Mouse (Mus musculus) urinary bladder, postnatal 36 days (tissue): ENCODE results near the gene Emp3.
"Not testable (repeated sequence)": the region's sequence is repeated elsewhere in the genome, so short reads cannot be mapped to it uniquely, and the experiment has no call there.

Source experiments
- DNase-seq, 2 experiments: peaks; one replicate each; pipeline ENCODE4 v3.0.0; 2022; ENCODE audit warnings: low spot score in 2 of 2, mixed read lengths in 1 of 2

The Emp3 gene

DNA sequence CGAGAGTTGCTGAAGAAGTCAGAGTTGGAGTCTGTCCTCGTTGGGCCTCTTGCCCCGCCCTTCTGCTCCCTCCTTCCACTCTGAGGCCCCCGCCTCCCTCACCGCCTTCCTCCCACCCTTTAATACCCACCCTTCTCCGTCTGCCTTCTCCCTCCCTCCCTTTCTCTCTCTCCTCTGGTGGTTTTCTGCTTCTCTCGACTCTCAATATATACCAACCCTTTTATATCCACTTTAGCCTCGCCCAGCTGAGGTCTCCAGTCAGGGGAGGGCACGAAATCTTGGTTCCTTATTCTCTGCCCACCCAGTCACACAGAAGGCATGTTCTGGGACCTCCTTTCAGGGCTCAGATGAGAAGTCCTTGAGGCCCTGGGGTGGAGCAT lies at the start of gene Emp3:
Gene Emp3, minus strand, starts transcription at position 163 of the 380 bp plus-strand sequence.
- peak in 1 of 2 experiments; percentile 62 for DNase-seq

DNA sequence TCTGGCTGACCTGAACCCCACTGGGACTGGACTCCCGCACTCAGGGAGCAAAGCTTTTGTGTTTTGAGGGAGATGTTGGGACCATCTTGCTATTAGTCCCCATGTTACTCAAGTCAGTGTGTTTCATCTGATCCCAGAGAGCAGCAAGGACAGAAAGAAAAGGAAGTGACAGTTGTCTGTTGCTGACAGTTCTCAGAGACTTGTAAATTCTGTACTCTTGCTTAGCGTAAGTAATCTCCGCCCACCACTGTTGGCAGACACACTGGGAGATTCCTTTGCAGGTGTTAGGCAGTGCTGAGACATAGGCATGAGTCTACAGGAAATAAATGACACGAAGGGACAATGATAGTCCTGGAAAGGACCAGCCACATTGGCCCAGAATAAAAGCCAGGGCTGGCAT lies 35.4 kb upstream of the Emp3 start:
- DNase-seq = no peak

DNA sequence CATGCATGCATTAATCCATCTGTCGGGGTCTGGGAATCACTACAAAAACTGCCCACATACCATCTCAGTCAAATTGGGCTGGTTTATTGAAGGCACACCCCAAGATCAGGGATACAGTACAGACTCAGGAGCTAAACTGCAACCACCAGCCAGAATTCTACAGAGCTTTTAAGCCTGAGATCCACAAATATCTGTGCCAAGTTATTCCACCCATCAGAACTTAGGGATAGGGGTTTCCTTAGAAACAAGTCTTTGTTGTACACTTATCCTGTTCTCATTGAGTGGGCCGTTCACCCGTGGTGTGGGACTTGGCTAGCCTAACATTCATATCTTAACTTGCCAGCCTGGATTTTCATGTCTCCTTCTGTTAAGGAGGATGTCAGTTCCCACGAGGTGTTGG lies 27.9 kb upstream of the Emp3 start:
- DNase-seq = no peak

DNA sequence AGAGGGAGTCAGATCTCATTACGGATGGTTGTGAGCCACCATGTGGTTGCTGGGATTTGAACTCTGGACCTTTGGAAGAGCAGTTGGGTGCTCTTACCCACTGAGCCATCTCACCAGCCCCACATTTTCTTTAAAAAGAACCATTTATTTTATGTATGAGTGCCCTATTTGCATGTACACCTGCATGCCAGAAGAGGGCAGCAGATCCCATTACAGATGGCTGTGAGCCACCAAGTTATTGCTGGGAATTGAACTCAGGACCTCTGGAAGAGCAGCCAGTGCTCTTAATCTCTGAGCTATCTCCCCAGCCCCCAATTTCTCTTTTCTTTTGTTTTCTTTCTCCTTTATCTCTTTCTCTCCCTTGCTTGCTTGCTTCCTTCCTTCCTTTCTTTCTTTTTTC lies 22.1 kb upstream of the Emp3 start:
- DNase-seq = not testable (repeated sequence)

DNA sequence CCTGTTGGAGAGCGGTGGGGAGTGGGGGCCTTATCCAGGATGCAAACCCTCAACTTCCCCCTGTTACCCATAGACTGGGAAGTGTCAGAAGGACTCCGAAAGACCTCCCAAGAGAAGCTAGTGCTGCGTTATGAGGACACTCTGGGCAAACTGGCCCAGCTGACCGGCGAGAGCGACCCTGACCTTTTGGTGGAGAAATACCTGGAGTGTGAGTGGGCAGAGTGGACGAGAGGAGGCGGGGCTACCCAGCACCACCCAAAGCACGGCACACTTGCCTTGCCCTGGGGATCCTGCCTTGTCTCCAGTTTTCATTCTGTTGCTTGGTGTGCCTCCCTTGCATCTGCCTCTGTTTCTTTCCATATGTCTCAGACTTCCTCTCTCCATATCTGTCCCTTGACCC lies 20.8 kb upstream of the Emp3 start:
- no peak for DNase-seq

DNA sequence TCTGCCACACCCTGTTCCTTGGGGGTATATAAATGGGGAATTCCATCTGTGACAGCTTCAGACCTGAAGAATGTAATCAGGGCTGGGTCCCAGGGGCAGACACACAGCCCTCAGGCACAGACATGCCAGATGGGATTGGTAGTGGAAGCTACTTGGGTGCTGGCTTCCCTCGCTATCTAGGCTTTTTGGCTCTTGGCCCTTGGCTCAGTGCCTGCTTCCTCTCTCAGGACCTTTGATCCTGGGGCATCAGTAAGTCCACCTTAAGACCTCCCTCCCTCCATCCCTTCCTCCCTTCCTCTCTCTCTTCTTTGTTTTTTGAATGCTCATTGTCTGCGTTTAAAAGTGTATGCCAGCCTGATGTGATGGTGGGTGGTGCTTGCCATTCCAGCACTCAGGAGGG lies 18.6 kb upstream of the Emp3 start:
- no peak for DNase-seq

DNA sequence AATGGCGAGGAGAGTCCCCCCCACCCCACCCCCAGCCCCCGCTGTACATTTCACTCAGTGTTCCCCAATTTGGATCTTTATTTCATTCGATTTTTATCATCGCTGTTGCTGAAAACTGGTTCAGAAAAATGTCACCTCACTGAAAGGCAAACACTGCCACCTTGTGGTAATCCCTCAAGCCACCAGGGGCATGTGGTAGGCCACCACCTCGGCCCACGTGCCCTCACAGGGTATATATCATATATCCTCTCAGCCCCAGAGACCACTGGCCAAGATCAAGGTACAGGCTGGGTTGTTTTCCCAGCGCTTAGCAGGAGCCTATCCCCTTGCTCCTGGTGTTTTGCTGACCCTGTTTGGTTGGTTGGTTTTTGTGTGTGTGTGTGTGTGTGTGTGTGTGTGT lies 13.9 kb upstream of the Emp3 start:
- peak in 1 of 2 experiments; percentile 58 for DNase-seq

DNA sequence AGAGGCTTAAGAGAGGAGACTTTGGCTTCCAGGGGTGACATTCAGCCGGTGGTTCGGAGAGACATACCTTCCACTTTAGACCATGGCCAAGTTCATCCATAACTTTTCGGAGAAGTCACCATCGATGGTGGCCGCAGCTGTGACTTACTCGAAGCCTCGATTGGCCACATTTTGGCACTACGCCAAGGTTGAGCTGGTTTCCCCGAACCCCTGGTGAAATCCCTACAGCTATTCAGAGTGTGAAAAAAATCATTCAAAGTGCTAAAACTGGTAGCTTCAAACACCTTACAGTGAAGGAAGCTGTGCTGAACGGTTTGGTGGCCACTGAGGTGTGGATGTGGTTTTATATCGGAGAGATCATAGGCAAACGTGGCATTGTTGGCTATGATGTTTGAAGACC lies 12.6 kb upstream of the Emp3 start:
- not testable (repeated sequence) for DNase-seq

DNA sequence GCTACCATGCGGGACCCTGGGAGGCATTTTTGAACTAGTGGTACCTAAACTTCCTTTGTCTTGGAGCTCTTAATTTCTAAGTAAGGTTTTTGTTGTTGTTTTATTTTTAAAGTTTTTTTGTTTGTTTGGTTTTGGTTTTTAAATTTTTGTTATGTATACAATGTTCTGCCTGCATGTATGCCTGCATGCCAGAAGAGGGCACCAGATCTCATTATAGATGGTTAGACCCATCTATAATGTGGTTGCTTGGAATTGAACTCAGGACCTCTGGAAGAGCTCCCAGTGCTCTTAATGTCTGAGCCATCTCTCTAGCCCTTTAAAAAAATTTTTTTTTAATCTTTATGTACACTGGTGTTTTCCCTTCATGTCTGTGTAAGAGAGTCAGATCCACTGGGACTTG lies 8.5 kb upstream of the Emp3 start:
- DNase-seq = no peak

DNA sequence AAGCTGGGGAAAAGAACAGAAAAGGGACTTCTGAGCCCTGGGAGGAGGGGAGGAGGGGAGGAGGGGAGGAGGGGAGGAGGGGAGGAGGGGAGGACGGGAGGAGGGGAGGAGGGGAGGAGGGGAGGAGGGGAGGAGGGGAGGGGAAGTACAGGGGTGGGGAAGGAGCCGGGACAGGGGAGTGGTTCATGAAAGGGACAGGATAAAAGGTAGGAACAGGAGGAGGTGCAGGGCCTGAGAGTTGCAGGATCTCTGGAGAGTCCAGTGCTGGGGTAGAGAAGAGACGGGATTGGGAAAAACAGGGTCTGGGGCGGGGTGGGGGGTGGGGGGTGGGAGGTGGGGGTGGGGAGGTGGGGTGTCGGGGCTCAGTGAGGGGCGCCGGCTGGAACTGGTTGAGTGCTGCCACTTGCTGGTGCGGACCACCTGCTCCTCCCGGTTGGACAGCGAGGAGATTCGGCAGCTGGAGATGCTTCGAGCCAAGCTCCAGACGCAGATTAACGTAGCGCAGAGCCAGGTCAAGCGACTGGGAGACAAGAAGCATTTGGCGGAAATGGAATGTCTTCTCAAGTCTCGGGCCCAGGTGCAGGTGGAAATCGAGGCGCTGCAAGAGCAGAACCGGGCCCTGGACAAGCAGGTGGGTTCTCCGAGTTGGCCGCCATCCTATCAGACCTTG lies 7.6 kb upstream of the Emp3 start:
- no peak for DNase-seq

DNA sequence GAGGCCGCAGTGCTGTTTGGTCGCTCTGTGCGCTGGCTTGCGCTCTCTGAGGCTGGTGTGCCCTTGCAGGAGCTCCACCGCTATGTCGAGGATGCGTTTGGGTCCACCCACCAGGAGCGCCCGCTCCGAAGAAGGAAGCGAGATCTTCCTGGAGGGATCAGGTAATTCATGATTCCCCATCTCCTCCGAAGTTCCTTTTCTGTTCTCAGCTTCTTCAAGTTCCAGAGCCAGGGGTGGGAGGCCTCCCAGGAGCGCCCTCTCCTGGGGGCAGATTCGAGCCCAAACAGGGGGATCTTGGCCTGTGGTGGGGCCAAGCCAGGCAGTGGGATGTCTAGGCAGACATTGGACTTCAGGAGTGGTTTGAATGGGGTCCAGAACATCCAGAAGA lies 3.2 kb upstream of the Emp3 start:
- DNase-seq = no peak

DNA sequence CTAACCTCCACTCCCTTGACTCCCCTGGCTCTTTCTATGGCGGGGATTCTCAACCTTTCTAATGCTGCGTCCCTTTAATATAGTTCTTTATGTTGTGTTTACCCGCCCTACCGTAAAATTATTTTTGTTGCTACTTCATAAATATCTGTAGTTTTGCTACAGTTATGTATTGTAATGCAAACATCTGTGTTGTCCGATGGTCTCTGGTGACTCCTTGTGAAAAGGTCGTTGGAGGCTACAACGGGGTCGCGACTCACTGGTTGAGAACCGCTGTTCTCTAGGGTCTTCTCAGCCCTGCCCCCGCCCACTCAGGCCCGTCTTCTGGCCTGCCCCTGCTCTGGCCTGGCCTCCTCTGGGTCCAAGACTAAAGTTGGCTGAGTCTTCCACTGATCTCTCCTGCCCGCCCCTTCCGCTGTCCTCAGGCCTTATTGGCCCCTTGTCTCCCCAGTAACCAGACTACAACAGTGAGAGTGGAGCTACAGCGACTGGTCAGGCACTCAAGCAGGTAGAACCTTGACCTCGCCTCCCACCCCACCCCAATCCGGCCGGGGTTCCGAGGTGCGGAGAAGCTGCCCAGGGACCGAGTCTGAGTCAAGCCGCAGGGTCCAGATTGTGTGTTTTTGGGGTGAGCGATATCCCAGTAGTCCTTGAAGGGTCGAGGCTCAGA lies 2.7 kb upstream of the Emp3 start, which contains the start of gene Ccdc114:
Gene Ccdc114, plus strand, starts transcription at position 311 of the 667 bp plus-strand sequence.
- peak; percentile 49 to 79 for DNase-seq

DNA sequence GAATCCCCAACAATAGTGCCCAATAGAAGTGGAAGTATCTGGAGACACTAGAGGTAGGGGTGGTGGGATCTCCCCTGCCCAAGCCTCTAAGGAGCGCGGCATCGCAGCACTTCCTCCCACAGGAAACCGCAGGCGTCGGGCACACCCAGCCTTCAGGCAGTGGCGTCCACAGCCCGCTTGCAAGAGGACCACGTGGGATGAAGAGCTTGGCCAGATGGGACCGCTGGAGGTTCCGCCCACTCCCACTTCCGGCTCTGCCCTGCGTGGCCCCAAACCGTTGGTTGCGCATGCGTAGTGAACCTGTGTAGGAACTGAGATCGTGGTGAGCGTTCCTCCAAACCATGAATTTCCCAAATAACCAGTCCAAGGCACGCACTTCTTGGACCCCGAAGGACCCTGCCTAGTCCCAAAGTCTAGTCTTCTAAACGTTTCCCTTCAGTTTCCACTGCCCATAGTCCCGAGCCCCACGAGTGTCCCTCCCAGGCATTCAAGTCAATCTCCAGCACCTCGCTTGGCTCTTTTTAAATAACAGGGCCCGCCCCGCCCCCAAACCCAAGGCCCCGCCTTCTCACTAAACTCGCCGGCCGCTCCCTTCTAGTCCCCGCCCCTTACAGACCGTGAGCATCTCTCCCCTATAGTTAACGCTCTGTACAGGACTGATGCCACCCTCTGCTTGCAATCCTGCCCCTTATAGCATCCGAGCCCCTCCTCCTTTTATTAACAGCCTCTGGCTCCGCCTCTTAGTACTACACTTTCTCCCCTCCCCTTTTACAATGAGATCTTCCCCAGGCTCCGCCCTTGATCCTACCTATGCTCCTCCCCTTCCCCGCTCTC lies 1.9 kb upstream of the Emp3 start:
- DNase-seq = peak; percentile 90 to 95

DNA sequence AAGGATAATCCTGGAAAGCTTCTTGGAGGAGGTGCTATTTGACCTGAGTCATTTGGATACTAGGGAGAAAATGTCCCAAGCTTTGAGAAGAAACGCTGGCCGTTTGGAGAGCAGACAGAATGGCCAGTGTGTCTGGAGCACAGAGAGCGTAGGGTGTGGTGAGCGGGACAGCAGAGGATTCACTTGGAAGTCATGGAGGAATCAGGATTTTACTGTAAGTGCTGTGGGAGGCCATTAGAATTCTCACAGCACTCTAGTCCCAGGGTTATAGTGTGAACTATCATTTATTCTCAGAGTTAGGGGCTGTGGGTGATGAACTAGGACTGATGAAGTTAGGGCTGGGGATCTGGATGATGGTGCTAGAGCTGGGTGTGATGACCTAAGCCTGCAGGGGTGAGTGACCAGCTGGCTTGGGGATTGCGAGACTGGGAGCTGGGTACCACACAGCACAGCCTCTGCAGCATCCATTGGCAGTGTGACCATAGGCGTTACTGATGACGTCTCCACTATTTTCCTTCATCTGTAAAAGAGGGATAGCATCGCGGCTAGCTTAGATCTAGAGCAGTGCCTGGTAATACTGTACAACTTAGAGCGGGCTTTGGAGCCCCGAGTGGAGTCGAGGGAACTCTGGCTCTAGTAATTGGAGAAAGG lies 871 bp upstream of the Emp3 start:
- DNase-seq = no peak

DNA sequence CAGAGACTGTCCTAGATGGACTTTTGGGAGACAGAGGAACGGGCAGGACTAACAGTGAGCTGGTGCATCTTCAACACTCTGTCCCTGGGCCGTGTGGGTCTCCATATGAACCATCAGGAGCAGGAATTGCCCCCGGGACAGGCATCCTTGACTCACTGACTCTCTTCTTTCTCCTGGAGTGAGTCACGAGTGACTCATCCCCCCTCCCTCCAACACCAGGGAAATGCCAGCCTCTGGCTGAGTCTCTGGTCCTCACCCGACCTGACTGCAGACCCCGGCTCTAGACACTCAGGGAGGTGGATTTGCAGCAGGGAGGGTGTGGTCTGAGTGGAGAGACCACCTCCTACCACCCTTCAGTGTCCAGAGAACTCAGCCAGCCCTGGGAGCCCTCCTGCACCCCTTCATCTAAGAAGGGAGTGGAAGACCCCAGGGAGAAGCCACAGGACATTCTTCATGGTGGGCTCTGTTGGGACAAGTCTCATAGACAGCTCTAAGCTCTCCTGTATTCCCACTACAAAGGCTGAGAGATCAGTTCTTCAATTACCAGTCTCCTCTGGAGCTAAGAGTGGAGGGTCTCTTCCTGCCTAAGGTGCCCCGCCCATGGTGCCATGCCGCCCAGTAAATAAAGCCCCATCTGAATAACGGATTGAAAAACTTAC lies 492 bp downstream of the Emp3 start:
- DNase-seq = peak; percentile 51 to 55

DNA sequence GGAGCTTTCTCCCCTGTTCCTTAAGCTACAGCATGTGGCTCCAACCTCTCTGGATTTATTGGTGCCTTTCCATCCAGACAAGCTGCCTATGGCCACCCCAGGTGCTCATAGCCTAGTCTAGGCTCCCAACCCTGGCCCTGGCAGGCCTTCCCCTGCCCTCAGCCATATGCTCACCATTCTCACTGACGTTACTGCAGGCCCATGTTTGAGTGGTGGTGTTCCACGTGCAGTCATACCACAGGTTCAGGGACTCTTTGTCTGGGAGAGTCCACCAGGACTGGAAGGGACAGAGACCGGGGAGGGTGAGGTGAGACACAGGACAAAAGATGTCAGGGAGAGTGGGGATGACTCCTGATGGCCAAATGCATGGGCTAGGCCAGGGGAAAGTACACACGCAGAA lies 1.4 kb downstream of the Emp3 start:
- DNase-seq = no peak

DNA sequence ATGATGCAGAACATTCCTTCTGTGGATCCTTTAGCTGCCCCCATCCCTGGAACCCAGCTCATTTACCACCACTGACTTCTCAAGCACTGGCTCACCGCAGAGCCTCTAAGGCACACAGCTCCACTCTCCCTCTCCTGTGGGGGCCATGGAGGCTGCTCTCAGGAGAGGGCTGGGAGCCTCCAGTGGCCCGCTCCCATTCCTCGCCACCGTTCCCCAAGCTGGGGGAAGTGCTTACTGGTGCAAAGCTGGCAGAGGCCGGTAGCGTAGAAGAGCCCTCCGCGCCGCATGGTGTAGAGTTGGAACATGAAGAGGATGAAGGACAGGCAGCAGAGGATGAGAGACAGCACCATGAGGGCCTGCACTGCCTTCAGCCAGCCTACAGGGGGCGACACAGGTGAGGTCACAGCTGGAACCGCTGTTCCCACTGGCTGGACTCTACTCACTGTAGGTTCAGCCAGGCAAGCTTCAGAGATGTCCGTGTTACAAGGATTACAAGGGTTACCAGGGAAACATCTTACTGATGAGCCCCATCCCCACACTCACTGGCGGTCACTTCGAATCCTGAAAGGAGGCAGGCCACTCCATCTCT lies 2.0 kb downstream of the Emp3 start:
- no peak for DNase-seq

DNA sequence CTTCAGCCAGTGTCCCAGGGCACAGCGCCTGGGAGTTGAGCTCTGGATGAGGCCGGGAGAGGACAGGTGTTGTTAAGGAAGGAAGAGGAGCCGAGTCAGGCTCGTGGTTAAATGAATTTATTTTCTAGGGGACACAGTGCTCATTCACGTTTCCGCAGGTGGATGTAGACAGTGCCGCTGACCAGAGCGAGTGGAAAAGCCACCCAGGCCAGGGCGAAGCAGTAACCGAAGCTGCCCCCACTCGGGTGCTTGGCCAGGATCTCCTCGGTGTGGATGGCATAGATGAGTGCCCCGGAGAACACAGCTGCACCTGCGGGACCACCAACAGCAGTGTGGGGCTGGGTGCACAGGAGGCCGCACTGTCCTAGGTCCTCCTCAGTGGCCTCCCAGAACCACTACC lies 3.3 kb downstream of the Emp3 start:
- no peak for DNase-seq

DNA sequence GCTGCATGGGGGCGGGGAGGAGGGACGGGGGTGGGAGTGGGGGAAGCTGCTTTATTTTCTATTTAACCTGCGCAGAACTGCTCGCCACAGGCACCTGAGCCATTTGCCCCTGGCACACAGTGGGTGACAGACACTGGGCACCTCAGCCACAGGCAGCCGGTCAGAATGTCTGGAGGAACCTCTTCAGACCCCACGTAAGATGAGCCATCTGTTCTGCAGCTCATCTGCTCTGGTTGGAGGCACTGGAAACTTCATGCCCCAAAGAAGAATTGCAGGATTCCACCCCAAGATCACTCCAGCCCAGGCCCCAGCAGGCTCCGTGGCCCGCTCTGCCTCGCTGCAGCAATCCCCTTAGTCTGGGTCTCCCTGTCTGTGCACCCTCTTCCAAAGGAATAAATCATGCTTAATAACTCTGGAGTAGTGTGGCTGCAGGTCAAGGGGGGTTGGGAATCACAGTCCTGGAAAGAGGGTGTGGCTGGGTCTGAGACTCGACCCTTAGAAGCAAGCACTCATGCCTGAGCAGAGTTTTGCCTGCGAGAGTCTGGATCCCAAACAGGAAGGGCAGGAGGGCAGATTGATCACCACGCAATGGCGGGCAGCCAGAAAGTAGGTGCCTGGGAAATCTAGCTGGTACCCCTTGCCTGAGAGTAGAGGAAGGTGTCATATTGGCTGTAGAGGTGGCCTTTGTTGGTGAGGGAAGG lies 4.0 kb downstream of the Emp3 start:
- DNase-seq = no peak
